Mouse (Mus musculus) neural tube, embryonic 15.5 days (tissue): ENCODE measurements at regions not wholly inside any gene's neighbourhood (a gene's known extent, or its start where the extent isn't known, plus 50 kb on each side); places are given as distances from the start of the nearest gene placed in this dataset.
A peak's percentile ranks its signal among the peaks of the same experiment; 100 is the strongest.

Experiments used
- ATAC-seq: fragments of 200-750 bp; cut with Nextera tagmentation; 2 replicates; pipeline ENCODE4 v1.8.0; 2017; ENCODE audit warnings: mild to moderate bottlenecking, moderate TSS enrichment, moderate library complexity; ENCODE audit not compliant: low FRiP score
- H3K27ac ChIP-seq: fragments of 300-500 bp; sonication (generic); replicated peaks from 2 replicates; pipeline ENCODE4 v1.5.1; 2015; ENCODE audit warnings: mild to moderate bottlenecking, inconsistent platforms
- H3K27me3 ChIP-seq: fragments of 300-500 bp; sonication (generic); replicated peaks from 2 replicates; pipeline ENCODE4 v1.6.1; 2015; ENCODE audit warnings: inconsistent platforms
- H3K36me3 ChIP-seq: fragments of 300-500 bp; sonication (generic); 2 replicates; pipeline ENCODE4 v1.6.1; 2015; ENCODE audit warnings: inconsistent platforms
- H3K4me1 ChIP-seq: fragments of 300-500 bp; sonication (generic); 2 replicates; pipeline ENCODE4 v1.6.1; 2015; ENCODE audit warnings: inconsistent platforms
- H3K4me2 ChIP-seq: fragments of 300-500 bp; sonication (generic); 2 replicates; pipeline ENCODE4 v1.6.1; 2015; ENCODE audit warnings: inconsistent platforms, mild to moderate bottlenecking, moderate library complexity
- H3K4me3 ChIP-seq: fragments of 300-500 bp; sonication (generic); replicated peaks from 2 replicates; pipeline ENCODE4 v1.5.1; 2015; ENCODE audit warnings: mild to moderate bottlenecking, inconsistent platforms
- H3K9ac ChIP-seq: fragments of 300-500 bp; sonication (generic); replicated peaks from 2 replicates; pipeline ENCODE4 v1.6.1; 2015; ENCODE audit warnings: mild to moderate bottlenecking, inconsistent platforms
- H3K9me3 ChIP-seq: fragments of 300-500 bp; sonication (generic); replicated peaks from 2 replicates; pipeline ENCODE4 v1.6.1; 2016; ENCODE audit warnings: inconsistent platforms
- WGBS: fragments of 180-500 bp; shearing (Covaris S2); methylation state at CpG from one replicate; pipeline ENCODE4 v1.1.7; 2015; ENCODE audit warnings: mixed read lengths; 5-methylcytosine and 5-hydroxymethylcytosine counted together

GRCm38 (mm10) chr2:179293114-179293513, 149.1 kb upstream of the Cdh4 start:
- H3K9ac ChIP-seq: no peak overlapping the region
- H3K4me3 ChIP-seq: no peak overlapping the region
- peaks cover 30% of the 10 kb centered on the region for H3K4me1 ChIP-seq
- no peak overlapping the region for H3K4me2 ChIP-seq
- H3K36me3 ChIP-seq: no peaks in the 10 kb centered on the region
- ATAC-seq: no peak
- H3K27ac ChIP-seq: no peak overlapping the region
- 47% methylated on average over 8 of the region's 8 CpGs for WGBS
- H3K27me3 ChIP-seq: no peaks in the 10 kb centered on the region
- H3K9me3 ChIP-seq: no peaks in the 10 kb centered on the region

GRCm38 (mm10) chr2:179297057-179297456, 145.2 kb upstream of the Cdh4 start:
- Histone ChIP-seq H3K9ac (no peak overlapping the region), H3K27ac (no peak overlapping the region), H3K9me3 (no peaks in the 10 kb centered on the region), H3K4me2 (no peak overlapping the region), H3K36me3 (no peaks in the 10 kb centered on the region), H3K27me3 (no peaks in the 10 kb centered on the region), H3K4me1 (peaks cover 12% of the 10 kb centered on the region), H3K4me3 (no peak overlapping the region)
- no peak for ATAC-seq
- 57% methylated on average over 9 of the region's 9 CpGs for WGBS

- Histone ChIP-seq H3K9me3 (no peaks in the 10 kb centered on the region), H3K27ac (no peak overlapping the region), H3K4me3 (no peak overlapping the region), H3K27me3 (0 out of 2 replicates have a peak, but pooled peaks cover 2% of the 10 kb centered on the region), H3K36me3 (no peaks in the 10 kb centered on the region), H3K4me2 (no peak overlapping the region), H3K4me1 (peaks cover 15% of the 10 kb centered on the region), H3K9ac (no peak overlapping the region)
- 45% methylated on average over 8 of the region's 8 CpGs for WGBS
- no peak for ATAC-seq
Measured at GRCm38 (mm10) chr2:179303765-179304164, 138.5 kb upstream of the Cdh4 start.

GRCm38 (mm10) chr2:179307286-179307931, 134.8 kb upstream of the Cdh4 start:
- 13% methylated on average over 11 of the region's 11 CpGs for WGBS

GRCm38 (mm10) chr2:179307932-179308303, 134.3 kb upstream of the Cdh4 start:
- H3K36me3 ChIP-seq: no peaks in the 10 kb centered on the region
- peaks cover 15% of the 10 kb centered on the region for H3K4me1 ChIP-seq
- WGBS: 66% methylated on average over 3 of the region's 3 CpGs
- no peak for ATAC-seq
- H3K9me3 ChIP-seq: no peaks in the 10 kb centered on the region
- 0 out of 2 replicates have a peak, but pooled peaks cover 2% of the 10 kb centered on the region for H3K27me3 ChIP-seq
- H3K27ac ChIP-seq: no peak overlapping the region
- no peak overlapping the region for H3K9ac ChIP-seq
- H3K4me2 ChIP-seq: no peak overlapping the region
- no peak overlapping the region for H3K4me3 ChIP-seq

More at GRCm38 (mm10) chr2:179307286-179307931, 134.8 kb upstream of the Cdh4 start:
- Histone ChIP-seq H3K9me3 (no peaks in the 10 kb centered on the region), H3K4me2 (no peak overlapping the region), H3K36me3 (no peaks in the 10 kb centered on the region), H3K27ac (no peak overlapping the region), H3K4me1 (peaks cover 15% of the 10 kb centered on the region), H3K27me3 (0 out of 2 replicates have a peak, but pooled peaks cover 2% of the 10 kb centered on the region), H3K4me3 (no peak overlapping the region), H3K9ac (no peak overlapping the region)
- peak; percentile 66; the same call in 1 of the 2 replicates for ATAC-seq

- Histone ChIP-seq H3K27me3 (no peaks in the 10 kb centered on the region), H3K9me3 (no peaks in the 10 kb centered on the region), H3K4me3 (no peak overlapping the region), H3K4me2 (no peak overlapping the region), H3K4me1 (no peaks in the 10 kb centered on the region), H3K36me3 (no peaks in the 10 kb centered on the region), H3K27ac (no peak overlapping the region), H3K9ac (no peak overlapping the region)
- WGBS: 29% methylated on average over 6 of the region's 6 CpGs
- no peak for ATAC-seq
Measured at GRCm38 (mm10) chr2:179318046-179318445, 124.2 kb upstream of the Cdh4 start.

- H3K4me1 ChIP-seq: peaks cover 6% of the 10 kb centered on the region
- no peaks in the 10 kb centered on the region for H3K9me3 ChIP-seq
- H3K36me3 ChIP-seq: no peaks in the 10 kb centered on the region
- H3K9ac ChIP-seq: no peak overlapping the region
- no peak overlapping the region for H3K27ac ChIP-seq
- ATAC-seq: no peak
- no peaks in the 10 kb centered on the region for H3K27me3 ChIP-seq
- WGBS: 24% methylated on average over 5 of the region's 5 CpGs
- no peak overlapping the region for H3K4me2 ChIP-seq
- H3K4me3 ChIP-seq: no peak overlapping the region
Measured at GRCm38 (mm10) chr2:179325242-179325641, 117.0 kb upstream of the Cdh4 start.

- Histone ChIP-seq H3K4me1 (peaks cover 15% of the 10 kb centered on the region), H3K36me3 (no peaks in the 10 kb centered on the region), H3K4me2 (no peak overlapping the region), H3K4me3 (no peak overlapping the region), H3K27ac (no peak overlapping the region), H3K27me3 (no peaks in the 10 kb centered on the region), H3K9me3 (no peaks in the 10 kb centered on the region), H3K9ac (no peak overlapping the region)
- 67% methylated on average over 5 of the region's 5 CpGs for WGBS
- ATAC-seq: no peak
Measured at GRCm38 (mm10) chr2:179332872-179333489, 109.2 kb upstream of the Cdh4 start.

- H3K4me2 ChIP-seq: no peak overlapping the region
- H3K27me3 ChIP-seq: no peaks in the 10 kb centered on the region
- no peak overlapping the region for H3K9ac ChIP-seq
- no peaks in the 10 kb centered on the region for H3K9me3 ChIP-seq
- H3K4me1 ChIP-seq: peaks cover 15% of the 10 kb centered on the region
- 74% methylated on average over 5 of the region's 5 CpGs for WGBS
- no peak for ATAC-seq
- no peak overlapping the region for H3K27ac ChIP-seq
- no peaks in the 10 kb centered on the region for H3K36me3 ChIP-seq
- H3K4me3 ChIP-seq: no peak overlapping the region
Measured at GRCm38 (mm10) chr2:179333587-179333986, 108.6 kb upstream of the Cdh4 start.

- H3K4me3 ChIP-seq: no peak overlapping the region
- WGBS: 7% methylated on average over 1 of the region's 1 CpGs
- peak; percentile 41; the same call in 1 of the 2 replicates for ATAC-seq
- H3K36me3 ChIP-seq: no peaks in the 10 kb centered on the region
- no peak overlapping the region for H3K9ac ChIP-seq
- no peak overlapping the region for H3K27ac ChIP-seq
- H3K27me3 ChIP-seq: no peaks in the 10 kb centered on the region
- H3K4me2 ChIP-seq: no peak overlapping the region
- peaks cover 12% of the 10 kb centered on the region for H3K4me1 ChIP-seq
- no peaks in the 10 kb centered on the region for H3K9me3 ChIP-seq
Measured at GRCm38 (mm10) chr2:179336235-179336634, 106.0 kb upstream of the Cdh4 start.

- H3K27ac ChIP-seq: no peak overlapping the region
- H3K9ac ChIP-seq: no peak overlapping the region
- no peak for ATAC-seq
- no peaks in the 10 kb centered on the region for H3K36me3 ChIP-seq
- 62% methylated on average over 3 of the region's 3 CpGs for WGBS
- H3K4me3 ChIP-seq: no peak overlapping the region
- H3K9me3 ChIP-seq: no peaks in the 10 kb centered on the region
- no peaks in the 10 kb centered on the region for H3K4me1 ChIP-seq
- H3K27me3 ChIP-seq: no peaks in the 10 kb centered on the region
- no peak overlapping the region for H3K4me2 ChIP-seq
Measured at GRCm38 (mm10) chr2:179352676-179353075, 89.6 kb upstream of the Cdh4 start.

- Histone ChIP-seq H3K4me1 (no peaks in the 10 kb centered on the region), H3K9ac (no peak overlapping the region), H3K9me3 (no peaks in the 10 kb centered on the region), H3K4me3 (no peak overlapping the region), H3K27ac (no peak overlapping the region), H3K4me2 (no peak overlapping the region), H3K36me3 (no peaks in the 10 kb centered on the region), H3K27me3 (no peaks in the 10 kb centered on the region)
- 55% methylated on average over 5 of the region's 5 CpGs for WGBS
- ATAC-seq: no peak
Measured at GRCm38 (mm10) chr2:179354866-179355265, 87.4 kb upstream of the Cdh4 start.
